Mouse (Mus musculus): ENCODE data around the gene Amy2a3.
"Not testable (repeated sequence)": the region's sequence is repeated elsewhere in the genome, so short reads cannot be mapped to it uniquely, and the experiment has no call there.

Gene Amy2a3

DNA sequence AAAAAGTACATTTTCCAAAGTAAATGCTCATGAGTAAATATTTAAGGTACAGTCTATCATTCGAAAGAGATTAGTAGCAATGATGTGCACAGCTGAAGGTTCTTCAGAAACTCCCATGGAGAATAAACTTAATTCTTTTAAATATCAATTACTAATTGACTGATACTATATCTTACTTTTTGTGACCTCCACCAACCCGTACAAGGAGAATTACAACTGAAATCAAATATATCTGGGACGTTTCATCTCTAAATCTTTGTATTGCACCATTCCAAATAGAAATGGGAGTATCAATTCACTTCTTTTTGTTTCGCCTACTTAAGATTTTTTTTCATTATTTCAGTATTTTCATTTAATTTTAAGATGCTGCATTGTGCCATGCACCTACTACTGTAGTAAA lies at the start of gene Amy2a3:
TSS of gene Amy2a3 (minus strand) at position 101 of the 400 bp plus-strand sequence.
- DNase-seq (ENCODE audit: low spot score in 2 of 2) = not testable (repeated sequence)

DNA sequence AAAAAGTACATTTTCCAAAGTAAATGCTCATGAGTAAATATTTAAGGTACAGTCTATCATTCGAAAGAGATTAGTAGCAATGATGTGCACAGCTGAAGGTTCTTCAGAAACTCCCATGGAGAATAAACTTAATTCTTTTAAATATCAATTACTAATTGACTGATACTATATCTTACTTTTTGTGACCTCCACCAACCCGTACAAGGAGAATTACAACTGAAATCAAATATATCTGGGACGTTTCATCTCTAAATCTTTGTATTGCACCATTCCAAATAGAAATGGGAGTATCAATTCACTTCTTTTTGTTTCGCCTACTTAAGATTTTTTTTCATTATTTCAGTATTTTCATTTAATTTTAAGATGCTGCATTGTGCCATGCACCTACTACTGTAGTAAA lies 32.7 kb upstream of the Amy2a3 start, which contains the start of gene Amy2a2:
TSS of gene Amy2a2 (minus strand) at position 101 of the 400 bp plus-strand sequence.
- DNase-seq (ENCODE audit: low spot score in 2 of 2) = not testable (repeated sequence)

DNA sequence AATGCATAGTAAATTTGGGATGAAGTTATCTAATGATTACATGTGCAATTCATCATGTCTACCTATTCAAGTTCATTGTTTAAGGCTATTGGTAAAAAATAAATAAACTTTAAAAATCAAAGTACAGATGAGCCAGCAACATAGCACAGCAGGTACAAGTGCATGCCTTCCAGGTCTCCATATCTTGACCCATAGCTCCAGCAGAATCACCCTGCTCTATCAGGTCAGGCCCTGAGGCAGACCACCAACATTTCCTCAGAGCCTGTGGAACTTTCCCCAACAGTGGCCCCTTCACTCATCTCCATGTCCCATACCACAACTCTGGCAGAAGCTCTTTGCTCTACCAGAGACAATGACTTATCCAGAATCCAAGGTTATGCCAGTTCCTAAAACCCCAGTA lies 21.6 kb upstream of the Amy2a3 start:
- not testable (repeated sequence) for DNase-seq (ENCODE audit: low spot score in 2 of 2)

DNA sequence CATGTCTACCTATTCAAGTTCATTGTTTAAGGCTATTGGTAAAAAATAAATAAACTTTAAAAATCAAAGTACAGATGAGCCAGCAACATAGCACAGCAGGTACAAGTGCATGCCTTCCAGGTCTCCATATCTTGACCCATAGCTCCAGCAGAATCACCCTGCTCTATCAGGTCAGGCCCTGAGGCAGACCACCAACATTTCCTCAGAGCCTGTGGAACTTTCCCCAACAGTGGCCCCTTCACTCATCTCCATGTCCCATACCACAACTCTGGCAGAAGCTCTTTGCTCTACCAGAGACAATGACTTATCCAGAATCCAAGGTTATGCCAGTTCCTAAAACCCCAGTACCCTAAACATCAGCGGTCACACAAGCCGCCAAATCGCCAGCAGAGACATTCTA lies 10.9 kb downstream of the Amy2a3 start:
- not testable (repeated sequence) for DNase-seq (ENCODE audit: low spot score in 2 of 2)

DNA sequence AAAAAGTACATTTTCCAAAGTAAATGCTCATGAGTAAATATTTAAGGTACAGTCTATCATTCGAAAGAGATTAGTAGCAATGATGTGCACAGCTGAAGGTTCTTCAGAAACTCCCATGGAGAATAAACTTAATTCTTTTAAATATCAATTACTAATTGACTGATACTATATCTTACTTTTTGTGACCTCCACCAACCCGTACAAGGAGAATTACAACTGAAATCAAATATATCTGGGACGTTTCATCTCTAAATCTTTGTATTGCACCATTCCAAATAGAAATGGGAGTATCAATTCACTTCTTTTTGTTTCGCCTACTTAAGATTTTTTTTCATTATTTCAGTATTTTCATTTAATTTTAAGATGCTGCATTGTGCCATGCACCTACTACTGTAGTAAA lies 32.5 kb downstream of the Amy2a3 start, which contains the start of gene Amy2a4:
TSS of gene Amy2a4 (minus strand) at position 101 of the 400 bp plus-strand sequence.
- not testable (repeated sequence) for DNase-seq (ENCODE audit: low spot score in 2 of 2)

DNA sequence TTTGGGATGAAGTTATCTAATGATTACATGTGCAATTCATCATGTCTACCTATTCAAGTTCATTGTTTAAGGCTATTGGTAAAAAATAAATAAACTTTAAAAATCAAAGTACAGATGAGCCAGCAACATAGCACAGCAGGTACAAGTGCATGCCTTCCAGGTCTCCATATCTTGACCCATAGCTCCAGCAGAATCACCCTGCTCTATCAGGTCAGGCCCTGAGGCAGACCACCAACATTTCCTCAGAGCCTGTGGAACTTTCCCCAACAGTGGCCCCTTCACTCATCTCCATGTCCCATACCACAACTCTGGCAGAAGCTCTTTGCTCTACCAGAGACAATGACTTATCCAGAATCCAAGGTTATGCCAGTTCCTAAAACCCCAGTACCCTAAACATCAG lies 43.6 kb downstream of the Amy2a3 start:
- DNase-seq (ENCODE audit: low spot score in 2 of 2) = not testable (repeated sequence)

DNA sequence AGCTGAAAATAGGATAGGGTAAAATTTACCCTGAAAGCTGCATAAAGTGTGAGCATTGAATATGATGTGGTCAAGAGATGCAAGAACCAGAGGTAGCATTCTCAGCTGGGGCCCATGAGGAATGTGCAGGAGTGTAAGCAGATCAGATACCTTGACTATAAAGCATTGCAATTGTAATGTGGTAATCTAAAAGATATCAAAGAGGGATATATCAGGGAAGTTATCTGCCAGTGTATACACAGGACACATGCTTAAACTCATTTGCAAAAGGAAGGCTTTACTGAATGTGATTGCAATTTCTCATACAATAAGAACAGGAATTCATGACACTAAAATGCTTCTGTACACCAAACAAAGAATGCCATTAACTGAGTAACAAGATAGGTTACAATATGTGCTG lies 44.3 kb downstream of the Amy2a3 start:
- not testable (repeated sequence) for DNase-seq (ENCODE audit: low spot score in 2 of 2)

Measured in spleen, postnatal 10 days (tissue).